Mouse (Mus musculus): ENCODE measurements around the gene Slc23a2. TPM values are rescaled to one million over a fixed set of nuclear protein-coding genes. Genes with fewer than 3 reads are reported as not detected.
A peak's percentile ranks its signal among the peaks of the same experiment; 100 is the strongest.

Gene Slc23a2
- polyA plus RNA-seq, 1 experiment from 2014 or later, result 12.5 TPM

DNA sequence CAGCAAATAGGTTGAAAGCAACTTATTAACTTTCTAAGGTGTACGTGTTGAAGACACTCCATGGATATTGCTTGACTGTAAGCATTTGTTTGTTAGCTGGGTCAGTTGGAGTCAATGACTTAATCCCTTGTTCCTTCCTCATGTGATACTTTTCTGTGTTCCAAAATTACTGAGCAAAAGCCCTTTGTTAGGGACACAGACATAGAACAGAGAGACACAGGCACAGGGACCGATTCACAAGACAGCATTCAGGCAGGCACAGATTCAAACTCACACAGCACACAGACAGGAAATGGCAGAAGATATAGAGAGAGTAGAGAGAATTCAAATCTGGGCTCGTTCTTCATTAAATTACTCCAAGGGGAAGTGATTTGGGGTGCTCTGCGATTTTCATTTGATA, 97.5 kb downstream of the Slc23a2 start:
- ATAC-seq (ENCODE audit: insufficient number of reproducible peaks, insufficient read depth, low FRiP score, low TSS enrichment, low read depth), result no peak
- Histone ChIP-seq H3K4me1 (replicated peaks) (peaks cover 17% of the 10 kb centered on the region), H3K27me3 (no peaks in the 10 kb centered on the region), H3K36me3 (no peaks in the 10 kb centered on the region; the same call in 1 of the 2 replicates), H3K9ac (replicated peaks) (no peak overlapping the region), H3K27ac (no peak overlapping the region), H3K4me3 (replicated peaks) (no peak overlapping the region), H3K4me2 (no peak overlapping the region), H3K9me3 (no peaks in the 10 kb centered on the region)
- 84% methylated on average over 4 of the region's 4 CpGs for WGBS

DNA sequence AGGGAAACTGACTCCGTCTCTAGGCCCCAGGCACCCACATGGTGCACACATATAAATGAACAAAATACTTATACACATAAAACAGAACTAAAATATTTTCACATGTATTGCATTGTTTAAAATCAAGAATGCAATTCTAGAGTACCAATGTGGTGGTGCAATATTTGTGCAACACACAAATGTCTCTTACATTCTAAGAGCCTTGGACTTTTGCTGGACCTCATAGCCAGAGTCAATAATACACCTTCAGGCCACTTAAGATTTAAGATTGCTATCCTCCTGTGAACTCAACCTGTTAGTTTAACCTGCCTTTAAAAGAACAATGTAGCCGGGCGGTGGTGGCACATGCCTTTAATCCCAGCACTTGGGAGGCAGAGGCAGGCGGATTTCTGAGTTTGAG, 98.2 kb downstream of the Slc23a2 start:
- WGBS, result 93% methylated on average over 4 of the region's 4 CpGs
- H3K27ac ChIP-seq, result no peak overlapping the region
- H3K36me3 ChIP-seq, result no peaks in the 10 kb centered on the region; the same call in 1 of the 2 replicates
- no peak overlapping the region for H3K4me3 ChIP-seq (replicated peaks)
- no peaks in the 10 kb centered on the region for H3K9me3 ChIP-seq
- ATAC-seq (ENCODE audit: insufficient number of reproducible peaks, insufficient read depth, low FRiP score, low TSS enrichment, low read depth), result no peak
- no peaks in the 10 kb centered on the region for H3K27me3 ChIP-seq
- H3K9ac ChIP-seq (replicated peaks), result no peak overlapping the region
- H3K4me1 ChIP-seq (replicated peaks), result peaks cover 17% of the 10 kb centered on the region
- no peak overlapping the region for H3K4me2 ChIP-seq

DNA sequence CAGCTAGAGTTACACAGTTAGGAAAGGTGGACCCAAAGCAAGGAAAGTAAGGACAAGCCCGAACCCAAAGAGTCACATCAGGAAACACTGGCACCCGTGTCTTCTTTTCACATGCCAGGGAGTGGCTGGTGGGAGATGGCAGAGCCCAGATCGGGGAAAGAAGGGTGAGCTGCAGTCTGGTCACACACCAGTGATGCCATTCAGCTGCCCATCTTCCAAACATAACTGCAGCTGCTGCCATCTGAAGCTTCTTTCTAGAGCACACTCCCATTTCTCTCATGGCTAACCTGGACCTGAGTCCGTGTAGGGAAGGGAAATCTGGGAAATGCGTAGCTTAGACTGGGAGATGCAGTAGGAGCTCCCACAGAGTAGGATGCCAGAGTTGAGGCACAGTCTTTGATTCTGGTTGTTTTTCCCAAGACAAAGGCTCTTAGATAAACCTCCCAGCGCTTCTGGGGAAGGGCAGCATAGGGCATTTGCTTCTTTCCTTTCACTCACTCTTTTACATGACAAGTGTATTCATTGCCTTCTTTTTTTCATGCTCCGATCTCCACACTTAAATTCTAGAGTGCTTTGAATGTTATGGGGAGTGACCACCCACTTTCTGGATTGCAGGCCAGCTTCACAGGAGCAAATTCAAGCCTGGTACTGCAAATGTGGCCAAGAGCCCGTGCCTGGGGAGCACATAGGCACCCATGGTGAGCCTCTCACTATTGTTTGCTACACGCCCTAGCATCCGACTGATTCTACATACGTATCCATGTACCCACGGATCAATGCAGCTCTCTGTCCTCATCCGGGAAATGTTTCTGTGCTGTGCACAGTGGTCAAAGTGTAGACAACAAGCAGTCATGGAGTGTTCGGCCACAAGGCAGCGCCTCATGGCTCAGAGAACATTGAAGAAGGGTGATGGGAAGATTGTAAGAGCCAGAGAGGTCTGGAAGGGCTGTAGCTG, 100.3 kb downstream of the Slc23a2 start:
- WGBS, result 82% methylated on average over 15 of the region's 15 CpGs
- no peaks in the 10 kb centered on the region for H3K36me3 ChIP-seq
- no peak overlapping the region for H3K27ac ChIP-seq
- no peak for ATAC-seq (ENCODE audit: insufficient number of reproducible peaks, insufficient read depth, low FRiP score, low TSS enrichment, low read depth)
- H3K9ac ChIP-seq (replicated peaks), result no peak overlapping the region
- peaks cover 14% of the 10 kb centered on the region for H3K4me1 ChIP-seq (replicated peaks)
- no peaks in the 10 kb centered on the region for H3K27me3 ChIP-seq
- no peak overlapping the region for H3K4me3 ChIP-seq (replicated peaks)
- no peaks in the 10 kb centered on the region for H3K9me3 ChIP-seq
- no peak overlapping the region for H3K4me2 ChIP-seq

DNA sequence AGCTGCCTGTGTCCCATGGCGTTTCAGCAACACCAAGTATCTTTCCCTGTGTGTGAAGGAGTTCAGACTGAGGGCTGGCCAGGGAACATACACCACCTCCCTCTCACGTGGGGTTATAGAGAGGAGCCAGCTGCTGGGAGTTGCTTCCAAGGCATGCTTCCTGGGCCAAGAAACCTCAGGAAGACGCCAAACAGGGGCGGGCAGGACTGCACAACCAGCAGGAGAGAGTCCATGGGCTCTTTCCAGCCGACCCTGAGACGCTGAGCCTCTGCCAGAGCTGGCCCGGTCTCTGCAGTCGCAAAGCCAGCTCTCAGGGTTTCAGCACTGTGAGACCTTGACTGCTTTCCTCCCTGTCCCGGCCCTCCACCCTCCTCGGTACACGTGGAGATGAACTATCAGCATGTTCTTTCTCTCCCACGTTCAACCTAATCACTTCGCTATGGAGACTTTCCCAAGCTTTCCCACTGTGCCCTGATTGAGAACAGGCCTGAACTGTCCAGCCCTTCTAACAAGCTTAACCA, 101.7 kb downstream of the Slc23a2 start:
- ATAC-seq (ENCODE audit: insufficient number of reproducible peaks, insufficient read depth, low FRiP score, low TSS enrichment, low read depth), result peak; percentile 66
- 12% methylated on average over 13 of the region's 13 CpGs for WGBS
- no peaks in the 10 kb centered on the region for H3K36me3 ChIP-seq
- H3K4me2 ChIP-seq, result peak overlapping the region; percentile 46
- 0 out of 2 replicates have a peak overlapping the region, but pooled peaks have one; percentile 11 for H3K4me3 ChIP-seq (replicated peaks)
- peaks cover 14% of the 10 kb centered on the region for H3K4me1 ChIP-seq (replicated peaks)
- 0 out of 2 replicates have a peak overlapping the region, but pooled peaks have one; percentile 18 for H3K9ac ChIP-seq (replicated peaks)
- no peaks in the 10 kb centered on the region for H3K9me3 ChIP-seq
- H3K27me3 ChIP-seq, result no peaks in the 10 kb centered on the region
- peak overlapping the region; percentile 84 for H3K27ac ChIP-seq

DNA sequence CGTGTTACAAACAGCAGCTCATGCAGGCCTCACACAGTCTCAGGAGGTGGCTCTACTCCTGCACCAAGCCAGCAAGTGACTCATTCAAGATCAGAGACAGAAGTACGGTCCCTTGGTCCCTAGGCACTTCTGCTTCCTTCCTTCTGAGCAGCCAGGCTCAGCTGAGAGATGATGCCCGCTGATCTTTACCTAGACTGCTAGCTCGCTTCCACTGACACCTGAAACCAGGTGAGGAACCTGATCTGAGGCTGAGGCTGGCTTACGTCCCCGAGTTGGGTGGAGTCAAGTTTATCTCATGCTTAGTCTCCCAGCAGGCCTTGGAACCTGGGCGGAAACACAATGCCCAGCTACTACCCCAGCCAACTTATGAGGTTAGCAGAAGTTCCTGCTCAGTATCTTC, 105.0 kb downstream of the Slc23a2 start:
- Histone ChIP-seq H3K9ac (replicated peaks) (no peak overlapping the region), H3K9me3 (no peaks in the 10 kb centered on the region), H3K4me3 (replicated peaks) (no peak overlapping the region), H3K4me1 (replicated peaks) (peaks cover 14% of the 10 kb centered on the region), H3K27me3 (no peaks in the 10 kb centered on the region), H3K27ac (no peak overlapping the region), H3K4me2 (no peak overlapping the region), H3K36me3 (no peaks in the 10 kb centered on the region)
- no peak for ATAC-seq (ENCODE audit: insufficient number of reproducible peaks, insufficient read depth, low FRiP score, low TSS enrichment, low read depth)
- WGBS, result 64% methylated on average over 7 of the region's 7 CpGs

DNA sequence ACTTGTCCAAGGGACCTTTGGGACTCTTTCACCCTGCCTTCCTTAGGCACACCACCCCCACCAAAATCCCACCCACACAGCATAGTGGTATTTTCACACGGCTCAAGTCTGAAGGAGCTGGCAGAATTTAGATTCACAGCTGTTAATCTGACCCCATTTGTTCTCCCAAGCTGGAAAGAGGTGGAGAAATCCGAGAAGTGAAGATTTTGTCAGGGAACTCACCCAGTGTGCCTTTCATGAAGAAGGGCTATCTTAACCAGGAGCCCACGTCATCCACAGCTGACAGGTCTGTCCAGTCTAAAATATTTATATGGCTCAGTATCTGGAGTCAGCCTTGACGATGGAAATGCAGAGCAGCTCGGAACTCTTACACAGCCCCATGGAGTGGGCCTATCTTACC, 108.6 kb downstream of the Slc23a2 start:
- no peak for ATAC-seq (ENCODE audit: insufficient number of reproducible peaks, insufficient read depth, low FRiP score, low TSS enrichment, low read depth)
- Histone ChIP-seq H3K4me3 (replicated peaks) (no peak overlapping the region), H3K4me1 (replicated peaks) (0 out of 2 replicates have a peak, but pooled peaks cover 3% of the 10 kb centered on the region), H3K9ac (replicated peaks) (no peak overlapping the region), H3K4me2 (no peak overlapping the region), H3K36me3 (no peaks in the 10 kb centered on the region), H3K9me3 (no peaks in the 10 kb centered on the region), H3K27me3 (peaks cover 5% of the 10 kb centered on the region; the same call in 1 of the 2 replicates), H3K27ac (no peak overlapping the region)
- 69% methylated on average over 5 of the region's 5 CpGs for WGBS

DNA sequence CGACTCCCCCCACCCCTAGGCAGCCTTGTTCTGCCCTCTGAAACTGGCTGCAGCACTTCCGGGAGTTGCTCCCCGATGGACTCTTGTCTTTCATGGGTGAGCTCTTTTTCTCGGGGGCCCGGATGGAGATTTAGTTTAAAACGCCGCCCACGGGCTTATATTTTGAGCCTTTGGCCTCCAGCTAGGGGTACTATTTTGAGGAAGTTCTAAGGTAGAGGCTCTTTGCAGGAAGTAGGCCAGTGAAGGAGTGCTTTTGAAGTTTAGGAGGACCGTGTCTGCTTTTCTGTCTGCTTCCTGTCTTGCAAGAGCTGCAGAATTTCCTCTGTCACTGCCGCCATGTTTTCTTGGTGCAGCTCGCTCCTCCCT, 109.5 kb downstream of the Slc23a2 start:
- Histone ChIP-seq H3K27ac (0 out of 2 replicates have a peak overlapping the region, but pooled peaks have one; percentile 17), H3K36me3 (no peaks in the 10 kb centered on the region), H3K9me3 (no peaks in the 10 kb centered on the region), H3K4me3 (replicated peaks) (no peak overlapping the region), H3K4me1 (replicated peaks) (peaks cover 11% of the 10 kb centered on the region), H3K9ac (replicated peaks) (no peak overlapping the region), H3K27me3 (peaks cover 14% of the 10 kb centered on the region; the same call in 1 of the 2 replicates), H3K4me2 (no peak overlapping the region)
- no peak for ATAC-seq (ENCODE audit: insufficient number of reproducible peaks, insufficient read depth, low FRiP score, low TSS enrichment, low read depth)
- WGBS, result 83% methylated on average over 11 of the region's 11 CpGs

DNA sequence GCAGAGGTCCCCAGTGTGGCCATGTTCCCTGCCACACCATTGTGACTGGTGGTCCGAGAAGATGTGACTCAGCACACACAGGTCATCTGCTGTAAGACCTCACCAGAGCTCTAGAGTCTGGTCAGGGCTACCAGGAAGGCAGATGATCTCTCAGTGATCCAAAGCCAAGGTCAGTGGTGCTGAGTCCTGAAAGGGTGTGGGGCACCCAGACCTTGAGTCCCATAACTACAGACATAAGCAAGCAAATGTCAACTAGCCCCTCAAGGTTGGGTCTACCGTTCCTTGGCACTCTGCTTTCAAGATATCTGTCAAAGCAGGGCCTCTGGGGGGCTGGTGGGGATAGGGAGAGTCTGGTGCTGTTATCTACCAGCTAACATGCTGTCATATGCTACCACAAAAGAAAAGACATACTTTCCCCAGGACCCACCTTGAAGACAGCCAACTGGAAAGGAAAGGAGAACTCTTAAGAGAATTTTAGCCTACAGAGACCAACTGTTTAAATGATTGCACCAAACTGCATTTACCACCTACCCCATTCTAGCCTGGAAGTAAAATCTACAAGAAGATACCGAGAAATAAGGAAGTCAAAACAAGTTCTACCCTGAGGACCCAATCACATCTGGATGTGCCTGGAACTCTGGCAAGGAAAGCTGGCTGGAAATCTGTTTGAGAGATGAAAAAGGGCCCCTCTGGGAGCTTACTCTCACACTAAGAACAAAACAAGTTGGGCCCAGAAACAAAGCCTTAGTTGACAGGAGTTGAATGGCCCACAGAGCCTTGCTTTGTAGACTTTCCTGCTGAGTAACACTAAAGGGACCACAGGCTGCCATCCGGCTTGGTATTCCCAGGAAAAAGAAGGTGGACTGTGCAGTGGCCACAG, 110.1 kb downstream of the Slc23a2 start:
- H3K4me2 ChIP-seq, result no peak overlapping the region
- 80% methylated on average over 4 of the region's 4 CpGs for WGBS
- 0 out of 2 replicates have a peak overlapping the region, but pooled peaks have one; percentile 17 for H3K27ac ChIP-seq
- no peak overlapping the region for H3K9ac ChIP-seq (replicated peaks)
- H3K36me3 ChIP-seq, result no peaks in the 10 kb centered on the region
- H3K4me3 ChIP-seq (replicated peaks), result no peak overlapping the region
- no peaks in the 10 kb centered on the region for H3K9me3 ChIP-seq
- H3K4me1 ChIP-seq (replicated peaks), result peaks cover 13% of the 10 kb centered on the region
- H3K27me3 ChIP-seq, result peaks cover 18% of the 10 kb centered on the region; the same call in 1 of the 2 replicates
- ATAC-seq (ENCODE audit: insufficient number of reproducible peaks, insufficient read depth, low FRiP score, low TSS enrichment, low read depth), result no peak

DNA sequence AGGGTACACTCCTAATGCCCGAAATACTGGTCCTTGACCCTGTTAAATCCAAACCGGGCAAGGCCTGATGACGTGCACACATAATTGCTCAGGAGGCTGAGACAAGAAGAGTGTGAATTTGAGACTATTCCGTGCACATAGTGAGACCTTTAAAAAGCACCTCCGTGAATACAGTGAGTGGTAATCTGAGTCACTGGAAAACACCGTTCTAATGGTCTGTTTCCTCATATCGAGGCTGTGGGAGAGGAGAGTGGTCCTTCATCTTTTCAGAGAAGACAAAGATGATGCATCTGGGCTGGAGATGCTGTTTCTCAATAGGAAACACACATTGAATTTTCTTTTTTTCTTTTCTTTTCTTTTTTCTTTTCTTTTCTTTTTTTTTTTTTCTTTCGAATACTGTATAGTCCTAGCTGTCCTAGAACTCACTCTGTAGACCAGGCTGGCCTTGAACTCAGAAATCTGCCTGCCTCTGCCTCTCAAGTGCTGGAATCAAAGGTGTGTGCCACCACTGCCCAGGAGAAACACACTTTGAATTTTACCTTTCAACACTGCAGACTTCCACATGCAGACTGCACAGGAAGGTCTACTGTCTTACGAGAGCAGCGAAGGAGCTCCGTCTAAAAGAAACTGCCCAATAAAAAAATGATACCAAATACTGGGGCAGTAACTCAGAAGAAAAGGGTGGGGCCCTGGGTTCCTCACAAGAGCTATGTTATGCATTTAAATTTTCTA, 113.4 kb downstream of the Slc23a2 start:
- peaks cover 29% of the 10 kb centered on the region for H3K4me1 ChIP-seq (replicated peaks)
- no peak overlapping the region for H3K4me2 ChIP-seq
- peaks cover 51% of the 10 kb centered on the region for H3K27me3 ChIP-seq
- no peak overlapping the region for H3K27ac ChIP-seq
- no peak overlapping the region for H3K9ac ChIP-seq (replicated peaks)
- no peaks in the 10 kb centered on the region for H3K9me3 ChIP-seq
- WGBS, result 71% methylated on average over 11 of the region's 11 CpGs
- H3K4me3 ChIP-seq (replicated peaks), result no peak overlapping the region
- ATAC-seq (ENCODE audit: insufficient number of reproducible peaks, insufficient read depth, low FRiP score, low TSS enrichment, low read depth), result no peak
- H3K36me3 ChIP-seq, result no peaks in the 10 kb centered on the region
